Mouse (Mus musculus) central nervous system, embryonic 14 days (tissue): ENCODE measurements around the gene Lck. TPM values are rescaled to one million over a fixed set of nuclear protein-coding genes. Genes with fewer than 3 reads are reported as not detected.

Source experiments
- polyA plus RNA-seq: library from polyadenylated mRNA; depleted of rRNA; stranded (reverse); fragments of >200 nt; gene quantifications from 2 replicates; pipeline ENCODE4 v1.2.3, GENCODE M21; 2012; rRNA removed

Gene Lck
- 9.5 TPM in 2 replicates for polyA plus RNA-seq

GRCm38 (mm10) chr4:129573430-129573829, at the start of gene Lck:
Gene Lck (minus strand): TSS chr4:129573641.

GRCm38 (mm10) chr4:129618786-129619691, 45.6 kb upstream of the Lck start, which contains the start of gene Iqcc:
Gene Iqcc (minus strand): TSS chr4:129619099.

GRCm38 (mm10) chr4:129614093-129614492, 40.7 kb upstream of the Lck start, which contains the start of gene Dcdc2b:
Gene Dcdc2b (minus strand): TSS chr4:129614257.

GRCm38 (mm10) chr4:129600233-129601158, 27.1 kb upstream of the Lck start, which contains the start of the genes Eif3i and Tmem234:
Gene Eif3i (minus strand): TSS chr4:129600648.
Gene Tmem234 (plus strand): TSS chr4:129600668.

GRCm38 (mm10) chr4:129578466-129578865, 5.0 kb upstream of the Lck start, which contains the start of gene Fam167b:
Gene Fam167b (minus strand): TSS chr4:129578549.

GRCm38 (mm10) chr4:129542592-129543141, 30.8 kb downstream of the Lck start, which contains the start of gene Hdac1:
Gene Hdac1 (minus strand): TSS chr4:129542713.

GRCm38 (mm10) chr4:129513086-129513767, 60.2 kb downstream of the Lck start, which contains the start of gene Marcksl1:
Gene Marcksl1 (plus strand): TSS chr4:129513581.

Other genes starting within 250 kb of the Lck start
- gene Rbbp4, start 238.3 kb downstream of the Lck start, polyA plus RNA-seq: 115 and 134 TPM in 2 replicates
- 27.3 and 32.9 TPM in 2 replicates for gene Zbtb8os, start 237.9 kb downstream of the Lck start, polyA plus RNA-seq
- gene Zbtb8a, start 195.5 kb downstream of the Lck start, polyA plus RNA-seq: 16.9 and 18.8 TPM in 2 replicates
- 5.6 and 6.8 TPM in 2 replicates for gene Zbtb8b, start 132.8 kb downstream of the Lck start, polyA plus RNA-seq
- gene Bsdc1, start 112.1 kb downstream of the Lck start, polyA plus RNA-seq: 28.6 and 30.8 TPM in 2 replicates
- 0.14 and 0.18 TPM in 2 replicates for gene Tssk3, start 82.6 kb downstream of the Lck start, polyA plus RNA-seq
- 0.26 TPM in 1 of 2 replicates, not detected in the other for gene Fam229a, start 82.5 kb downstream of the Lck start, polyA plus RNA-seq
- gene Marcksl1, start 60.1 kb downstream of the Lck start, polyA plus RNA-seq: 1,353 and 1,492 TPM in 2 replicates
- 147 and 152 TPM in 2 replicates for gene Hdac1, start 30.9 kb downstream of the Lck start, polyA plus RNA-seq
- 0.92 and 2.0 TPM in 2 replicates for gene Fam167b, start 4.9 kb upstream of the Lck start, polyA plus RNA-seq
- 314 and 322 TPM in 2 replicates for gene Eif3i, start 27.0 kb upstream of the Lck start, polyA plus RNA-seq
- gene Tmem234, start 27.0 kb upstream of the Lck start, polyA plus RNA-seq: 153 and 164 TPM in 2 replicates
- 5.1 and 5.3 TPM in 2 replicates for gene Dcdc2b, start 40.6 kb upstream of the Lck start, polyA plus RNA-seq
- gene Iqcc, start 45.5 kb upstream of the Lck start, polyA plus RNA-seq: 34.5 and 37.2 TPM in 2 replicates
- 126 TPM in 2 replicates for gene Ccdc28b, start 50.3 kb upstream of the Lck start, polyA plus RNA-seq
- 60.4 and 65.8 TPM in 2 replicates for gene Txlna, start 67.4 kb upstream of the Lck start, polyA plus RNA-seq
- gene Kpna6, start 99.1 kb upstream of the Lck start, polyA plus RNA-seq: 35.8 and 38.3 TPM in 2 replicates
- gene Tmem39b, start 123.2 kb upstream of the Lck start, polyA plus RNA-seq: 52.7 and 53.0 TPM in 2 replicates
- 97.4 and 97.6 TPM in 2 replicates for gene Khdrbs1, start 168.7 kb upstream of the Lck start, polyA plus RNA-seq
- 87.5 and 88.2 TPM in 2 replicates for gene Ptp4a2, start 237.6 kb upstream of the Lck start, polyA plus RNA-seq